Mouse (Mus musculus) ZHBTc4 (cell line): ENCODE data around the gene Olfr523.

Source experiments
- DNase-seq: peaks from one replicate; pipeline ENCODE4 v3.0.0-alpha.2; 2011; ENCODE audit warnings: low read depth, low spot score

Gene Olfr523

DNA sequence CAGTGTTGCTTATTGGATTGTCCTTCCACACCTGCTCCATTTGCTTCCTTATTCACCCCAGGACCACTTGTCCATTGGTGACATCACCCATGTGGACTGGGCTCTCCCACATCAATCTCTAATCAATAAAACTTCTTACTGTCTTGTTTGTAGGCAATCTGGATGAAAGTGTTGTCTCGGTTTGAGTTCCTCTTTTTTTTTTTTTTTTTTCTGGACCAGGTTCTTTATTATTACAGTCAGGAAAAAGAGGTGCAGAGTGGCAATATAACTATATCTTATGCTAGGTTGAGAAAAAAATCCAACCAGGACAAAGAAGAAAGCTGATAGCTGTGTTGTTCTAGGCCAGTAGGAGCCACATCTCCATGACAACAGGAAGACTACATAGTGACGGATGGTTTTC is 7.7 kb downstream of the Olfr523 start:
- no peak for DNase-seq

DNA sequence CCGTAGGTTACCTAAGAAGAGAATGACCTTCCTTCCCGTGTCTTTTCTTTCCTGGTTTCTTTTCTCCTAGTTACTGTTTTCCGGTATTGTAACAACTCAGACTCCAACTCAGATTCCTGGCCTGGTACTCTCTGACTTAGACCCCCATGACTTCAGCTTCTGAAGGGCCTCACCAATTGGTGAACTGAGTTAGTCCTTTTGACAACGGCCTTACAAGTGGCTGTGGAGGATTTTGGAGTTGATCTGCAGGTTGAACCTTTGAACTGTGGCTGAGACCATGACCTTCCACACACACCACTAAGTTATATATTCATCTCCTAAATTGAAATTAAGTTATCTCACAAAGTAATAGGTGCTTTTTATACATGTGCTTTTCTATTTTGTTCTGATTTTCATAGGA is 11.2 kb downstream of the Olfr523 start:
- no peak for DNase-seq

DNA sequence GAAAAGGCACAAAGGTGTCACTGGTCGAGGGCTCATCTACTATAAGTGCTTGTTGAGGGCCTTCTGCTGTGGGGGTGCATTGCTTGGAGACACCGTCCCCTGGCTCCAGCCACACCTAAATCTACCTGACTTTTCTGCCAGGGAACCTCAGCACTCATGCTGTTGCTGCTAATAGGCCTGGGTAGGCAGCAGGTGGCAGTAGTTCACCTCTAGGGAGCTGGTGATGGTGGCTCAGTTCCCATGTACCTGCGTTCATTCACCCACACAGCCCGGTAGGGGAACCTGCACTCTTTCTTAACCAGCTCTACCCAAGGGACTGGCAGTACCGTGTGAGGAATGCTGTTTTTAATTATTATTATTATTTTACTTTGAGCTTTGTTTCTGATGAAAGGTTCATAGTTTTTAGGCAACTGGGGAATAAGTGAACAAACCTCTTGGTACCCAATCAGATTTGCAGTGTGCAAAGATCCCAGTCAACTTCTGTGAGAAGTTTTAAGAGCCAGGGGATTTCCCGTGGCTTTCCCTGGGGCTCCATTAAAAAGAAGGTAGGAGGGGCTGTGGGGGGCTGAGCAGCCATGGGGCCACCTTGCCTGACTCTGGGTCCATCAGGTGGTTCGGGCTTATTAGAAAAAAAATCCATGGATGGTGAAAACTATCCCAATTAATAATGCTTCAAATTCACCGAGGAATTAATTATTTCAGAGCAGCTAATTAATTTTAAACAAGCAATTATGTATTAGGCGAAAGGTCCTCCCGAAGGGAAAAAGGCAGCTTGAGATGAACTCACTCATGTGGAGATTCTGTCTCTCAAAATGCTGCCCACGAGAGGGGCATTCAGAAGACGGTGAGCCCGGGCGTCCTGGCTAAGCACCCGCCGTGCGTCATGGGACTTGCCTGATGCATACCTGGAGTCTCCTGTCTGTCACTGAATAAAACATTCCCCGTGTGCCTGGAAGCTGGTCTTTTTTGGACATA is 13.9 kb downstream of the Olfr523 start:
- DNase-seq, result peak; percentile 65

DNA sequence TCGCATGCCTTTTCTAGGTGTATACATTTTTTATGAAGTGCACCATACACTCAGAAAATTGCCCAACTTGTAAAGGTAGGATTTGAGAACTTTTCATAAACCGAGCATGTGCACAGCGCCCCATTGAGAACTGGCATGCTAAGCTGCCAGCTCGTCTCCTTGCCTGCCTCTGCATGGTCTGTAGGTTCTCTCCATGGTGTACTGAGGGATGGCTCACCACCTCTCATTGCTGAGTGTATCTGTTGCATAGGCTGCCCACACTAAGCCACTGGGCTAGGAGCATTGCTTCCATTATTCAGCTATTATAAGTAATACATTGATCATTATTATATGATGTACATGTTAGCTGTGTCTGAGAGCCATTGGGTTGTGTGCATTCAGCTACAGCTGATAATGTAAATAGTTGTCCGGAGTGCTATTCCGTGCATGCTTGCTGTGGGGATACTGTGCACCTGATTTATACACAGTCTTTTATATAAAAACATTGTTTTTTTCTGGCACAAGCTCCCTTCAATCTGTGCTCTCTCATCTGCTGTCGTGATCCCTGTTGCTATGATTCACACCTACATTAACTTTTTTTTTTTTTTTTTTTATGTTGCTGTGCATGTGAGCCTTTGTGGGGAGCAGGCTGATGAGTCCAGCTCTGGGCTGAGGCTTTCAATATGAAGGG is 14.8 kb downstream of the Olfr523 start:
- DNase-seq, result no peak

DNA sequence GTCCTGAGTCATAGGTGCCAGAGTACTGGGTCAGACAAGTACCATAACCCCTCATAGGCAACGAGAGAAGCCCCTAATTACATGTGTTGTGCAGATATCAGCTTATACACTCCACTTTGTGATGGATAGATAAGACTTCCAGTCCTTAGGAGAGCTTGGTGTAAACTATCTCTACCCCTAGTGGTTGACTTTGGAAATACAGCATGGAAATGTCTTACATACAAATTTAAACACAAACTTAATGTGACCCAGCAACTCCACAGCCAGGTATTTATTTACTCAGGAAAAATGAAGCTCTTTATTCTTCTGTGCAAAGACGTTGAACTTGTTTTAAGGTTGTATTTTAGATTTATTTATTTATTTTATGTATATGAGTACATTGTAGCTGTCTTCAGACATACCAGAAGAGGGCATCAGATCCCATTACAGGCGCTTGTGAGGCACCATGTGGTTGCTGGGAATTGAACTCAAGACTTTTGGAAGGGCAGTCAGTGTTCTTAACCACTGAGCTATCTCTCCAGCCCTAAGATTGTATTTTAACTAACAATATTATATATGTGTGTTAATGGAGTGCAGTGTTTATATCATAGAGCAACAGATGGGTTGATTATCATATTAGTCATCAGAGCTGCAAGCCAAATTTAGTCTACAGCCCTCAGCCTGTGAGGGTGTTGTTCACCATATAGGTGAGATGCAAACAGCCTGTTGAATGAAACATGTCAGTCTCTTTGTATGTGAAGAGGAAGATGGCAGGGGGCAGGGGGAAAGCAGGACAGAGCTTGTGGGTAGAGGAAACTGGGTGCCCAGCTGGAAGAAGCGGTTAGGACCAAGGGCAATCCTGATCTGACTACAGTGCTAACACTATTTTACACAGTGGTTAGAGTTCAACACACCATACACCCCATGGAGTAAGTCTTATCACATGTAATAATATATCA is 15.6 kb downstream of the Olfr523 start:
- DNase-seq, result peak; percentile 73

DNA sequence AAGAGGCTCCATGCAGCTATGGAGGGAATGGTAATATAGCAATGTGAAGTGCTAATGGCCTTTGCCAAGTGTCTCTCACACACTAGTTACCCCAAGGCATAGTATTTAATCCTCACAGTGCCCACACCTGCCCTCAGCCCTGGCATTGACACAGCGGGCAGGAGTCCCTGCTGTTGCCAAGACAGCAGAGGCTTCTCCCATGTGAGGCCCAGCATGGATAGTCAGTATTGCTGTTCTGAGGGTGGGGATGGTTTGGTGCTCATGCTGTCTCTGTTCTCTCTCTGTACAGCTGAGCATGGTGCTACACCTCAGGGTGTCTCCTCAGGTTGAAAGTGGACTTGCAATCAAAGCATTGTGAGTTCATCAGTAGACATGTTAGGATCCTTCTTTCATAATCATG is 17.4 kb downstream of the Olfr523 start:
- no peak for DNase-seq

DNA sequence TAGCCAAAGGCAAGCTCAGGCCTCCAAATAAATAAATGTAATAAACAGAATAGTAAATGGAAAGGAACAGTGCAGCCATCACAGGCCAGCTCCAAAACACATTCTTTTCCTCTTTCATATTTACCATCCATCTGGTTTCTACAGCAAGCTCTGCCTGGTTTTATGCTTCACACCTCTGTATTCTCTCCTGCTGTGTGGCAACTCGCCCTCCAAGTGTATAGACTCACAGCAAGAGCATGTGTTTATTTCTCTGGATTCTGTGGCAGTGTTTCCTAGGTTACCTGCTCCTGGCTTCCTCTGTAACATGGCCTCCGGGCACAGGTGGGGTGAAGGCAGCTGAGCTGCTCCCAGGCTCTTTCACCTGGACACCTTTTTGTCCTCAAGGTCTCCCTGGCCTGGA is 19.4 kb downstream of the Olfr523 start:
- no peak for DNase-seq

DNA sequence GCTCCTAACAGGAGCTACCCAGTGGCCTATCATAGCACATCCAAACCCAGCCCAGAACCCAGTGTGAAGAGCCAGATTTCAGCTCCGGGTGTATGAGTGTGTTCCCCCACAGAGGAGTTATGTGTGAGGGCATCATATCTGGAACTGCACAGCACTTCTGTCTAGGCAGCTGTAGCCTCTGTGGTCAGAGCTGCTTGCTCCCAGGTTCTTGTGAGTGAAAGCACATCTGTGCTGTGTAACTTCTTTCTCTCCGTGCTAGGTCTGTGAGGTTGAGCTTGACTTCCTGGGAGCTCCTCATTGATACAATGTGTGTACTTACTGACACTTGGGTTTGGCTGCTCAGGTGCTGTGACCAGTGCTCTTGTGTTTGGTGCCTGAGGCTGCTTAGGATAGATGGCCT is 19.8 kb downstream of the Olfr523 start:
- DNase-seq, result no peak

DNA sequence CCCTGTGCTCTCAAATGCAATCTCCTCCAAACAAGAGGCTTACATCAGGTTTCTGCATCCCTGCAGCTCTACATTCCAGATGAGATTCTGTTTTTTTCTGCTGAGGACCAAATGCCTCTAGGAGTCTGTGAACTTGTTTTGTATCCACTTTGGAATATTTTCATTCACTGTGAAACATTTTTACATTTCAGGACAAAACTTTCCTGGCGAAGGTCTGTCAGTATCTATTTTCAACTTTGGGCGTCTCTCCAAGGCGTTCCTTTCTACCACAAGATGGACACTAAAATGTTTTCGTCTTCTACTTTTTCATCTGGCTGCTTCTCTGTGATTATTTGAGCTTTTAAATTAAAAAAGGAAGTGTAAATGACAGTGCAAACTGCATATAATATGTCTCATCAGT is 21.0 kb downstream of the Olfr523 start:
- DNase-seq, result no peak

DNA sequence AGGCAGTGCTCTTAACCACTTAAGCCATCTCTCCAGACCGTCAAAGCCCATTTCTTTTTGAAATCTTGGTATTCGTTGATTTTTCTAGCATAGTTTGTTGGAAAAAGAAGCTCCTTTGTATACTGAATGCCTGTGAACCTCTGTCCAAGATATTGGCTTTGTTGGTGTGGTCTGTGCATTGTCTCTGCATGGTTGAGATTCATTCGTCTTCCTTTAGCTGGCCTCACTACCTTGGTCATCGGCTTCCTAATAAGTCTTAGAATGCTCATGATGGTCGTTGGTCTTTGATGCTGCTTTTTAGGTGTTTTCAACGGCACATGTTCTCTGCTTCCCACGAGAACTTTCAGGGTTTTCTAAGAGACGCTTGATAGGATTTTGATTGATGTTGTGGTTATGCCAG is 23.0 kb downstream of the Olfr523 start:
- no peak for DNase-seq

DNA sequence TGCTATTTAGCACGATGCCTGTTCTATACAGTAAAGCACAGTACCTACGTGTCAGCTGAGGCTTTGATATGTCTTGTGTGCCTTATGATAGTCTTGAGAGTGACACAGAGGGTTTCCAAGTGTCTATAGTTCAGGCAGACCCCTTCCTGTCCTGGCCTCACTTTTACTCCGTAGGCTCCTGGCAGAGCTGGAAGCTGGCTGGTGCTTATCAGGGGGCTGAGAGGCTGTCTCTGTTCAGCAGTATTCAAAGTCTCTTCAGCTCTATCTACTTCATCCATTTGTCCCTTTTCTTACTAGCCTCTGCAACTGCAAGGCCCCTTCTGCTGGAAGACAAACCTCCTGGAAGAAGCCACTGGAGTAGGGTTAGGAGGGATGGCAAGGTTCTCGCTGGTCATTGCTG is 28.1 kb downstream of the Olfr523 start:
- no peak for DNase-seq

DNA sequence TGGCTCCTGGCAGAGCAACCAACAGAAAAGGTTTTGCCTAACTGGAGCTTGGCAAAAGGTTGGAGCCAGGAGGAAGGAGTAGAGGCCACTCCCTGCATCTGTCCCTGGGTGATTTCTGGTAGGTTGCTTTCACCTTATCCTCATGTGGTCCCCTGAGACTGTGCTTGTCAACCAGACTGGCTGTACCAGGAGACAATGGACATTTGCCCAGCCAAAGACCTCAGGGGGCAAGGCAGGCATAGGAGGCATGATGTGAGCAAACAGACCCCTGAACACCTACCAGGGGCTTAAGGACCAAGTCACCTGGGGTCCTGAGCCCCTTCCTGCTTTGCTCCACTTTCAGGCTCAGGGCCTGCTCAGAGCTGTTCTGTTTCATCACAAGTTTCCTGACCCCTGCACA is 32.8 kb downstream of the Olfr523 start, which contains the start of gene Olfr524:
Gene Olfr524, minus strand, starts transcription at position 101 of the 400 bp plus-strand sequence.
- DNase-seq, result no peak

DNA sequence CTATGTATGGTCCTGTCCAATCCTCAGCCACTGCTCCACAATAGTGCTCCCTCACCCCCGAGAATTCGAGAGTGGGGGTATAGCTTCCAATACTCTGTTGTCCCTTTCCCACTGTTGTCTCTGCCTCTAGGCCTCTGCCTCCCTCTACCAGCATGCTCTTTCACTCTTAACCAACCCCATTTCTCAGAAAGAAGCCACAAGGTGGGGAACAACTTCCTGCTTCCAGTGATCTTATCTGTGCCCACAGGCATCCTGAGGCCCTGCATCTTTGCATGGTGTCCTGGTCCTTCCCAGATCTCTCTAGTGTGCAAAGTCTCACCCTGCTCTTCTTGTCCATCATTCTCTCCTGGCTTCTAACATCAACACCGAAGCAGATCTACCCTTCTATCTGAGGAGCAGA is 33.9 kb downstream of the Olfr523 start:
- no peak for DNase-seq

DNA sequence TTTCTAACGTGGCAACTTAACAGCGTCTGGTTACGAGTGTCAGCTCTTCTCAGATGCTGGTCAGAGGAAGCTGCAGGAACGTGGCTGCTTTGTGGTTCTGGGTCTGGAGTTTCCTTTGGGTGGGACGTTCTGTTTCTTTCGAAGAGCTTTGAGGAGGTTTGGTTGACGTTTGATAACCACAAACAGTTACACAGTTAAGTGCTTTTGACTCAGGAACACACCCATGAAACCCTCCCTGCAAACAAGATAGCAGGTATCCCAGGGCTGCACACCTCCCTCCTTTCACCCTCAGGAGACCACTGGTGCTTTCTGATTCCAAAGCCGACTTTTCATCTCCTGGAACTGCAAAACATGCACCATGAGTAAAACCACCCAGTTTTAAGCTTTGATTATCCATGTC is 35.1 kb downstream of the Olfr523 start:
- DNase-seq, result no peak

DNA sequence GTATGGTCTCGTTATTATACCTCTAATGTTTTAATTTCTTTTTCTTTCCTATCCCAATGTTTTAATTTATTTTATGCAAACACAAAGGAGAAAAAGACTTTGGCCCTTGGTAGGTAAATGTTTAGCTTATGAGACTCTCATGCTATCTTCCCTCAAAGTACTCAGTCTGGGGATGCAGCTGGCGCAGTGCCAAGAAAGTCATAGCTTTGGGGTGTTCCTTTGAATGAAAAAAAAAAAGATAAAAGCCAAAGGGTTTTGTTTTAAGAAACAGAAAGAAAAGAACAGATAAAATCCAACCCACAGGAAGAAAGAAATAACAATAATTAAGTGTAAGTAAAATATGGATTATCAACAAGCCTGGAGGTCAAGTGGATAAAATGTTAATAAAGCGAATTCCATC is 35.7 kb downstream of the Olfr523 start:
- DNase-seq, result no peak

DNA sequence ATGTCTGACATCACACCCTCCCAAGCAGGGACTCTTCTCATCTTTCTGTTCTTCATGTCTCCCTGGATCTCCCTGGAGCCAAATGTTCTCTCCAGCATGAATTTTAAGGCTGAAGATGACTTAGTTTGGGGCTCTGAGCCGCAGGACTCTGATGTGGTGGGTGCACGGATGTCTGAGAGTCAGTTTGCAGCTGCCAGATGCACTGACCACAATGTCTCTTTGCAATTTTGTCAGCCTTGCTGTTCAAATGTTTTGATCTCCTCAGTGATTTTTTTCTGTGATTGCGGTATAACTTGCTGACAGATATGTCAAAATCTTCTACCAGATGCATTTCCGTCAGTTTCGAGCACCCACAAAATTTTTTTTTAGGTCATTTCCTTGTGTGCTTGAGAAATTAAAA is 40.8 kb downstream of the Olfr523 start:
- DNase-seq, result no peak

DNA sequence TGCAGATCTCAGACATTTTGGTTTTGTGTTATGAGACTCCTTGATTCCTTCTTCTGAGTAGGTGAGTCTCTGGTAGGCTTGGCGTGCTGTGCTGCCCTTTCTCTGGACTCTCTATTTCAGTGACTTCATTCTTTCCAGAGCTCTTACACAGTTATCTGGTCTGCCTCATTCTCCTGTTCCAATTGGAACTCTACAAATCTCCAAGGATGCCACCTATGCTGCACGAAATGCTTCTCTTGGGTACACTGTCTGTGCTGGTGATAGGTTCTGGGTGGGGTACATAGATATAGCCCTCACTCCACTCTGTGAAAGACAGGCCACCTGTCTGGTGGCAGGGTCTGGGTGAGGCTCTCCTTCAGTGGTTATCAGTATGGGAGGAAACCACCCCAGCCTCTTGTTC is 45.0 kb downstream of the Olfr523 start, which contains the start of gene Cd163l1:
Gene Cd163l1, plus strand, starts transcription at position 301 of the 400 bp plus-strand sequence.
- no peak for DNase-seq

DNA sequence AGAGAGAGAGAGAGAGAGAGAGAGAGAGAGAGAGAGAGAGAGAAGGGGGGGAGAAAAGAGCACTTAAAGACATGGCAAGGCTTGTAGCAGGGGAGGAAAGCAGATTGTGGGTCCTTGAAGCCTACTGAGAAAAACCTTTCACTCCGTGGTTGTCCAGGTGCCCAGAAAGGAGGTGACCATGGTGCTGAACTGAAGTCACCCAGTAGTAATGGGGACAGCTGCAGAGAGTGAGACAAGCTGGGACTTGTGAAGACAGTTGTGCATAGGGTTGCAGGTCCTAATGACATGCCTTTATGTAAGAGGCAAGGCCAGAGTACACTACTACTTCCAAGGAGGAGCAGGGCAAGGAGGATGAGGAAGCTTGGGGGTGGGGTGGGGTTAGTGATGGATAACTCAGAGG is 46.3 kb downstream of the Olfr523 start:
- DNase-seq, result peak; percentile 25

DNA sequence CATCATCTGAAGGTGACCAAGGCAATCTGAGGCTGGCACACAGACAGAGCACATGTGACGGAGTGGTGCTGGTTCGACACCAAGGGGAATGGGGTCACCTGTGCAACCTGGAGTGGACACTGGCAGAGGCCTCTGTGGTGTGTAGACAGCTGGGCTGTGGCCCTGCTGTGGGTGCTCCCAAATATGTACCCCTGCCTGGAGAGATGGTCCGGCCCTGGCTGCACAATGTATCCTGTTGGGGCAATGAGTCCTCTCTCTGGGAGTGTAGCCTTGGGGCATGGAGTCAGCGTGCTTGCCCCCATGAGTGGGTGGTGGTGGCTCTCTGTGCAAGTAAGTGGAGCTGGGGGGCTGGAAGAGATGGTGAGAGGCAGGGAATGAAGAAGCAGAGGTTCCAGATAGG is 47.4 kb downstream of the Olfr523 start:
- DNase-seq, result no peak

DNA sequence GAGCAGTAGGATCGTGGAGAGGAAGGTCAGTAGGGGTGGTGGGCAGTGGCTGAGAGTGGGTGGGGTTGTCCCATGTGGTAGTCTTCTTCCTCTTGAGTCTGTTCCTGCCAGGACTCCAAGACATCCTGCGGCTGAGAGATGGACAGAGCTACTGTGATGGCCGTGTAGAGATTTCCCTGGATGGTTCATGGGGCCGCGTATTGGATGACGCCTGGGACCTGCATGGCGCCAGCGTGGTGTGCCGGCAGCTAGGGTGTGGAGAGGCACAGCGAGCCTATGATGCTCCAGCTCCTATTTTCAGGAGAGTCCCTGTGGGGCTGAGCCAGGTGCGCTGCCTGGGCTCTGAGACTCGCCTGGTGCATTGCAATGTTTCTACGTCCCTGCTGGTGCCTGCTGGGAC is 51.2 kb downstream of the Olfr523 start:
- DNase-seq, result no peak
